Mouse (Mus musculus) liver, embryonic 15.5 days (tissue): ENCODE results near the gene Krit1. TPM values are rescaled to one million over a fixed set of nuclear protein-coding genes. Genes with fewer than 3 reads are reported as not detected.
"Not testable (repeated sequence)": the region's sequence is repeated elsewhere in the genome, so short reads cannot be mapped to it uniquely, and the experiment has no call there.

Experiments
- ATAC-seq: fragments of 200-750 bp; cut with Nextera tagmentation; 2 replicates; pipeline ENCODE4 v1.8.0; 2017; ENCODE audit warnings: moderate number of reproducible peaks, mild to moderate bottlenecking, moderate library complexity; ENCODE audit not compliant: insufficient read depth
- H3K27ac ChIP-seq: fragments of 300-500 bp; sonication (generic); replicated peaks from 2 replicates; pipeline ENCODE4 v1.5.1; 2015; ENCODE audit warnings: mild to moderate bottlenecking, inconsistent platforms
- H3K27me3 ChIP-seq: fragments of 300-500 bp; sonication (generic); 2 replicates; pipeline ENCODE4 v1.6.1; 2015; ENCODE audit warnings: mild to moderate bottlenecking, inconsistent platforms
- H3K36me3 ChIP-seq: fragments of 300-500 bp; sonication (generic); replicated peaks from 2 replicates; pipeline ENCODE4 v1.6.1; 2015; ENCODE audit warnings: moderate library complexity, mild to moderate bottlenecking, inconsistent platforms
- H3K4me1 ChIP-seq: fragments of 300-500 bp; sonication (generic); replicated peaks from 2 replicates; pipeline ENCODE4 v1.6.1; 2015; ENCODE audit warnings: inconsistent platforms
- H3K4me2 ChIP-seq: fragments of 300-500 bp; sonication (generic); 2 replicates; pipeline ENCODE4 v1.6.1; 2015; ENCODE audit warnings: moderate library complexity, mild to moderate bottlenecking, inconsistent platforms
- H3K4me3 ChIP-seq: fragments of 300-500 bp; sonication (generic); replicated peaks from 2 replicates; pipeline ENCODE4 v1.5.1; 2015; ENCODE audit warnings: mild to moderate bottlenecking, inconsistent platforms
- H3K9ac ChIP-seq: fragments of 300-500 bp; sonication (generic); 2 replicates; pipeline ENCODE4 v1.6.1; 2015; ENCODE audit warnings: moderate library complexity, mild to moderate bottlenecking, inconsistent platforms
- H3K9me3 ChIP-seq: fragments of 300-500 bp; sonication (generic); replicated peaks from 2 replicates; pipeline ENCODE4 v1.6.1; 2016; ENCODE audit warnings: inconsistent platforms
- WGBS: fragments of 180-500 bp; shearing (Covaris S2); methylation state at CpG from one replicate; pipeline ENCODE4 v1.1.7; 2015; ENCODE audit warnings: mixed read lengths; ENCODE audit not compliant: insufficient replicate concordance; 5-methylcytosine and 5-hydroxymethylcytosine counted together
- polyA plus RNA-seq: library from polyadenylated mRNA; unstranded; fragments of >200 nt; fragmentation: Nextera tagmentation; extraction: Ambion mirVana; gene quantifications from 2 replicates; pipeline ENCODE4 v1.2.1, GENCODE M21; 2015

The Krit1 gene
- polyA plus RNA-seq, 1 experiment from 2014 or later: 18.1 TPM

GRCm38 (mm10) chr5:3893459-3894293, 90.7 kb downstream of the Krit1 start, which contains the start of gene Mterf1a:
Gene Mterf1a, minus strand, starts transcription at chr5:3893933.
- not testable (repeated sequence) for H3K9me3 ChIP-seq, H3K4me1 ChIP-seq, H3K27me3 ChIP-seq, H3K27ac ChIP-seq, H3K36me3 ChIP-seq
- Histone ChIP-seq H3K9ac (peak within 1 kb of the TSS; percentile 38), H3K4me2 (peak within 1 kb of the TSS; percentile 71), H3K4me3 (peak within 1 kb of the TSS; percentile 64)
- under 1% methylated on average over 9 of the region's 47 CpGs for WGBS
- peak; percentile 100 for ATAC-seq

- 89% methylated on average over 4 of the region's 4 CpGs for WGBS
- not testable (repeated sequence) for H3K27ac ChIP-seq, H3K9me3 ChIP-seq, ATAC-seq, H3K27me3 ChIP-seq, H3K4me1 ChIP-seq, H3K9ac ChIP-seq, H3K36me3 ChIP-seq
- Histone ChIP-seq H3K4me3 (peak overlapping the region; percentile 39), H3K4me2 (peak overlapping the region; percentile 44; the same call in 1 of the 2 replicates)
These were observed 91.3 kb downstream of the Krit1 start for GRCm38 (mm10) chr5:3894294-3894619.

Other genes with a start within 250 kb of the Krit1 start
- gene 1700109H08Rik, start 231.6 kb upstream of the Krit1 start, polyA plus RNA-seq: 1.3 and 1.4 TPM in 2 replicates
- 4.8 and 5.4 TPM in 2 replicates for gene Pex1, start 207.1 kb upstream of the Krit1 start, polyA plus RNA-seq
- gene Rbm48, start 206.6 kb upstream of the Krit1 start, polyA plus RNA-seq: 4.9 and 5.6 TPM in 2 replicates
- gene Tmbim7, start 152.0 kb upstream of the Krit1 start, polyA plus RNA-seq: not detected in 2 replicates
- 19.8 and 22.6 TPM in 2 replicates for gene Gatad1, start 146.0 kb upstream of the Krit1 start, polyA plus RNA-seq
- 3.4 and 3.5 TPM in 2 replicates for gene Ankib1, start 259 bp upstream of the Krit1 start, polyA plus RNA-seq
- 0.06 TPM in 1 of 2 replicates, not detected in the other for gene Lrrd1, start 42.0 kb downstream of the Krit1 start, polyA plus RNA-seq
- gene Mterf1a, start 90.7 kb downstream of the Krit1 start, polyA plus RNA-seq: 3.8 and 4.4 TPM in 2 replicates
- gene Akap9, start 124.9 kb downstream of the Krit1 start, polyA plus RNA-seq: 23.3 and 24.5 TPM in 2 replicates